Mouse (Mus musculus): Measurements from ENCODE around the gene Otoa. TPM values are rescaled to one million over a fixed set of nuclear protein-coding genes. Genes with fewer than 3 reads are reported as not detected.

The Otoa gene
- total RNA-seq (2023), result 3.1 TPM

GRCm38 (mm10) chr7:121081350-121081749 is at the start of gene Otoa:
Gene Otoa, plus strand, starts transcription at chr7:121081650.

GRCm38 (mm10) chr7:121033856-121034652 is 47.4 kb upstream of the Otoa start, which contains the start of gene Mettl9:
Gene Mettl9, plus strand, starts transcription at chr7:121034445.

DNA sequence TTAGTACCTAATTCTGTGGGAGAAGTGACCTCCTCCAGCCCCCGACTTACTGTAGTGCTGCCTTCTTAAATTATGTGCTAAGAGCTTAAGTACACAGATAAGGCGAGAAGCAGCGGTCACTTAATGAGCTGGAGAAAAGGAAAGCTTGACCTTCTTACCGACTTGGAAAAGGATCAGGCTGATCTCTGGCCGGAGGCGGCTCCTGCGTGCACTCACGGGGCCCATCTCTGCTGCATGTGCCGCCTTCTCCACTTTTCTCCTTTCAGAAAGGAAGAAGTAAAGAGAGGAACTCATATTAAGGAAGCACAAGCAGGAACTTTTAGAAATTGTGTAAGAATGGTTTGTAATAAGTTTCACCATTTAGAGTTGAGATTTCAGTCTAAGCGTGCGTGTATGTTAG is 7.2 kb upstream of the Otoa start, which contains the start of gene Igsf6:
Gene Igsf6, minus strand, starts transcription at position 292 of the 400 bp plus-strand sequence.

Other genes starting within 250 kb of the Otoa start
- gene Eef2k, start 238.8 kb upstream of the Otoa start, total RNA-seq (2023), result 10.1 TPM
- 37.6 TPM for gene Polr3e, start 163.9 kb upstream of the Otoa start, total RNA-seq (2023)
- 31.1 TPM for gene Cdr2, start 99.3 kb upstream of the Otoa start, total RNA-seq (2023)
- not detected for gene Mfsd13b, start 99.1 kb upstream of the Otoa start, total RNA-seq (2023)
- gene Mettl9, start 47.2 kb upstream of the Otoa start, total RNA-seq (2023), result 105 TPM
- 2.9 TPM for gene Igsf6, start 7.1 kb upstream of the Otoa start, total RNA-seq (2023)